8 mouse cellular contexts compared by ENCODE assay signal in genomic region chr10:21881837-21882183, GRCm38 (mm10). TPM values are rescaled to one million over a fixed set of nuclear protein-coding genes. Genes with fewer than 3 reads are reported as not detected.
DNase-seq lines count a peak whose midpoint lies in the region; ATAC-seq and TF ChIP-seq lines count a peak whose summit lies in the region.

No protein-coding gene starts in this region.

- peak overlapping the region; percentile 52 for H3K4me3 ChIP-seq in heart, embryonic 13.5 days
- H3K4me3 ChIP-seq in ES-Bruce4 (ENCODE audit: low read depth, low read length) (peak overlapping the region; percentile 70), macrophage (ENCODE audit: inconsistent target) (peak overlapping the region; percentile 6; the same call in 1 of the 2 replicates)
- H3K4me3 ChIP-seq in hindbrain, embryonic 10.5 days, result peak overlapping the region; percentile 57

- peaks cover 16% of the 10 kb centered on the region for H3K4me1 ChIP-seq in heart, embryonic 13.5 days
- no peaks in the 10 kb centered on the region for H3K4me1 ChIP-seq in ES-Bruce4 (ENCODE audit: control insufficient read depth, insufficient read depth, low read length)
- peaks cover 33% of the 10 kb centered on the region for H3K4me1 ChIP-seq in hindbrain, embryonic 10.5 days (replicated peaks)

- DNase-seq in heart, postnatal 36 days, result no peak
- no peak for DNase-seq in hindbrain, embryonic 10.5 days (ENCODE audit: low spot score)
- DNase-seq in left cerebral cortex, adult 8-10 months (ENCODE audit: low spot score in 2 of 2), result no peak
- DNase-seq in gastrocnemius, postnatal 25 days, result no peak

- no peak for ATAC-seq in heart, embryonic 13.5 days (ENCODE audit: extremely low read depth, insufficient number of reproducible peaks, low FRiP score, low TSS enrichment)
- ATAC-seq in megakaryocyte-erythroid progenitor cell, adult 5-6 weeks (replicated peaks; ENCODE audit: low FRiP score, low TSS enrichment, poor library complexity, severe bottlenecking), result no peak

- no peaks in the 10 kb centered on the region for H3K9me3 ChIP-seq in heart, embryonic 13.5 days
- peaks cover 11% of the 10 kb centered on the region for H3K9me3 ChIP-seq in ES-Bruce4 (replicated peaks; ENCODE audit: control insufficient read depth, insufficient read depth, low read length, poor library complexity, severe bottlenecking)
- H3K9me3 ChIP-seq in hindbrain, embryonic 10.5 days, result no peaks in the 10 kb centered on the region

- no peak for TF ChIP-seq POLR2A in ES-Bruce4 (IDR thresholded peaks at IDR 0.05; ENCODE audit: insufficient read depth, low read length)

- no peak overlapping the region for H3K27ac ChIP-seq in heart, embryonic 13.5 days (replicated peaks)
- H3K27ac ChIP-seq in ES-Bruce4 (ENCODE audit: insufficient read depth, low read length), result peak overlapping the region; percentile 18; the same call in 1 of the 2 replicates
- peak overlapping the region; percentile 79 for H3K27ac ChIP-seq in hindbrain, embryonic 10.5 days
- H3K27ac ChIP-seq in macrophage, result no peak overlapping the region

- WGBS in heart, embryonic 13.5 days, result 35% methylated on average over 4 of the region's 4 CpGs
- 30% methylated on average over 4 of the region's 4 CpGs for WGBS in hindbrain, embryonic 10.5 days
- 41% methylated on average over 4 of the region's 4 CpGs for WGBS in macrophage (ENCODE audit: missing documents)

- H3K36me3 ChIP-seq in heart, embryonic 13.5 days, result no peaks in the 10 kb centered on the region
- H3K36me3 ChIP-seq in ES-Bruce4 (ENCODE audit: control insufficient read depth, insufficient read depth, low read length, poor library complexity, severe bottlenecking) (no peaks in the 10 kb centered on the region), macrophage (ENCODE audit: inconsistent target) (no peaks in the 10 kb centered on the region)
- no peaks in the 10 kb centered on the region for H3K36me3 ChIP-seq in hindbrain, embryonic 10.5 days

- peak overlapping the region; percentile 76 for H3K4me2 ChIP-seq in heart, embryonic 13.5 days

- peaks cover 27% of the 10 kb centered on the region for H3K27me3 ChIP-seq in heart, embryonic 13.5 days (replicated peaks)
- no peaks in the 10 kb centered on the region for H3K27me3 ChIP-seq in ES-Bruce4 (ENCODE audit: control insufficient read depth, insufficient read depth, low read length, poor library complexity, severe bottlenecking)
- H3K27me3 ChIP-seq in hindbrain, embryonic 10.5 days (ENCODE audit: insufficient read depth, poor library complexity, severe bottlenecking), result peaks cover 34% of the 10 kb centered on the region

- intact Hi-C loops in heart, postnatal 36 days (cut with DNase I), result no loop called here

- no peaks in the 10 kb centered on the region for H3K79me2 ChIP-seq in macrophage (ENCODE audit: inconsistent target)

- no peak for TF ChIP-seq CTCF in ES-Bruce4 (IDR thresholded peaks at IDR 0.05; ENCODE audit: low read depth, low read length)

- H3K9ac ChIP-seq in heart, embryonic 13.5 days, result peak overlapping the region; percentile 69
- peak overlapping the region; percentile 50; the same call in 1 of the 2 replicates for H3K9ac ChIP-seq in ES-Bruce4 (ENCODE audit: low read depth, poor library complexity, severe bottlenecking)

- TF ChIP-seq EP300 in ES-Bruce4 (IDR thresholded peaks at IDR 0.05; ENCODE audit: insufficient read depth, low read depth, low read length), result no peak

RNA-seq across cellular contexts. Expression of gene Sgk1, which starts 0.2 kb away (rescaled TPM):
- 22.7 and 24.7 TPM in 2 replicates for polyA plus RNA-seq in heart, embryonic 13.5 days (2015; fragmentation: Nextera tagmentation; extraction: Ambion mirVana)
- total RNA-seq in heart, postnatal 36 days (2021), result 10 to 100 TPM; 38.8 to 74.4 TPM
- polyA plus RNA-seq in ES-Bruce4 (2011; ENCODE audit: insufficient read depth, insufficient read length, low read depth, missing spikeins), result 349 and 386 TPM in 2 replicates
- polyA plus RNA-seq in hindbrain, embryonic 10.5 days (2016; fragmentation: Nextera tagmentation; extraction: Ambion mirVana), result 15.0 and 18.1 TPM in 2 replicates
- 100 to 1,000 TPM in 18 of 26 experiments, 10 to 100 TPM in 8; 36.5 to 411 (median 145) TPM for total RNA-seq in macrophage (2018; cell fraction: chromatin; rRNA removed)
- total RNA-seq in macrophage (2018; cell fraction: cytosol; rRNA removed), result 100 to 1,000 TPM in 13 of 26 experiments, 10 to 100 TPM in 13; 28.4 to 201 (median 107) TPM
- total RNA-seq in macrophage (2018; cell fraction: nucleus; rRNA removed), result 100 to 1,000 TPM in 17 of 26 experiments, 10 to 100 TPM in 9; 46.0 to 325 (median 174) TPM
- 26.8 to 76.1 TPM (median 55.9 TPM) in 3 replicates for polyA plus RNA-seq in macrophage (2018)
- 1.1 and 9.7 TPM in 2 replicates for total RNA-seq in megakaryocyte-erythroid progenitor cell, adult 5-6 weeks (2014; fragmentation: Nextera tagmentation)
- total RNA-seq in megakaryocyte-erythroid progenitor cell, adult 5-6 weeks (2017), result 5.5 and 8.1 TPM in 2 replicates
- total RNA-seq in left cerebral cortex, adult 8-10 months (2022), result 100 to 1,000 TPM; 107 to 165 (median 138) TPM
- total RNA-seq in gastrocnemius, postnatal 25 days (2021), result 100 to 1,000 TPM; 158 to 195 TPM

Comparison
In these comparisons a context has a peak if more than half of its experiments do, and no peak if none do; other contexts are left out.
1. H3K27ac ChIP-seq: peak in ES-Bruce4 (single experiment) and hindbrain, embryonic 10.5 days (single experiment); none in heart, embryonic 13.5 days (single experiment) and macrophage (single experiment).
2. H3K4me3 ChIP-seq: peak in every context shown above with its lines; median percentile 70 in ES-Bruce4; 57 in hindbrain, embryonic 10.5 days; 52 in heart, embryonic 13.5 days; 6 in macrophage.